Mouse (Mus musculus) midbrain, embryonic 12.5 days (tissue): ENCODE measurements around the gene Gm11492. TPM values are rescaled to one million over a fixed set of nuclear protein-coding genes. Genes with fewer than 3 reads are reported as not detected.

ENCODE experiments used
- ATAC-seq: fragments of 200-750 bp; cut with Nextera tagmentation; 2 replicates; pipeline ENCODE4 v1.8.0; 2017; ENCODE audit warnings: low read depth, moderate TSS enrichment, moderate library complexity; ENCODE audit not compliant: low FRiP score
- H3K27ac ChIP-seq: fragments of 300-500 bp; sonication (generic); replicated peaks from 2 replicates; pipeline ENCODE4 v1.5.1; 2016; ENCODE audit warnings: mild to moderate bottlenecking
- H3K27me3 ChIP-seq: fragments of 300-500 bp; sonication (generic); 2 replicates; pipeline ENCODE4 v1.6.1; 2016; ENCODE audit warnings: mild to moderate bottlenecking
- H3K36me3 ChIP-seq: fragments of 300-500 bp; sonication (generic); 2 replicates; pipeline ENCODE4 v1.6.1; 2016
- H3K4me1 ChIP-seq: fragments of 300-500 bp; sonication (generic); 2 replicates; pipeline ENCODE4 v1.6.1; 2016
- H3K4me2 ChIP-seq: fragments of 300-500 bp; sonication (generic); replicated peaks from 2 replicates; pipeline ENCODE4 v1.6.1; 2016; ENCODE audit warnings: mild to moderate bottlenecking, moderate library complexity
- H3K4me3 ChIP-seq: fragments of 300-500 bp; sonication (generic); 2 replicates; pipeline ENCODE4 v1.5.1; 2016; ENCODE audit warnings: mild to moderate bottlenecking
- H3K9ac ChIP-seq: fragments of 300-500 bp; sonication (generic); replicated peaks from 2 replicates; pipeline ENCODE4 v1.6.1; 2016; ENCODE audit warnings: mild to moderate bottlenecking, moderate library complexity
- H3K9me3 ChIP-seq: fragments of 300-500 bp; sonication (generic); 2 replicates; pipeline ENCODE4 v1.6.1; 2016; ENCODE audit warnings: mild to moderate bottlenecking
- WGBS: fragments of 180-500 bp; shearing (Covaris S2); methylation state at CpG from one replicate; pipeline ENCODE4 v1.1.7; 2016; 5-methylcytosine and 5-hydroxymethylcytosine counted together
- polyA plus RNA-seq: library from polyadenylated mRNA; unstranded; fragments of >200 nt; fragmentation: Nextera tagmentation; extraction: Ambion mirVana; gene quantifications from 2 replicates; pipeline ENCODE4 v1.2.1, GENCODE M21; 2016

The Gm11492 gene
- polyA plus RNA-seq, 1 experiment from 2014 or later, result not detected

GRCm38 (mm10) chr11:87592354-87592695 is 25.9 kb downstream of the Gm11492 start:
- Histone ChIP-seq H3K27me3 (no peaks in the 10 kb centered on the region), H3K4me2 (peak overlapping the region; percentile 67), H3K27ac (peak overlapping the region; percentile 88), H3K9me3 (no peaks in the 10 kb centered on the region), H3K4me3 (peak overlapping the region; percentile 85), H3K36me3 (peaks cover 8% of the 10 kb centered on the region), H3K4me1 (peaks cover 62% of the 10 kb centered on the region), H3K9ac (peak overlapping the region; percentile 82)
- 1% methylated on average over 15 of the region's 15 CpGs for WGBS
- no peak for ATAC-seq

GRCm38 (mm10) chr11:87592713-87593598 is 26.5 kb downstream of the Gm11492 start:
- Histone ChIP-seq H3K4me1 (peaks cover 65% of the 10 kb centered on the region), H3K9me3 (no peaks in the 10 kb centered on the region), H3K27ac (peak overlapping the region; percentile 88), H3K4me2 (peak overlapping the region; percentile 67), H3K9ac (peak overlapping the region; percentile 82), H3K27me3 (no peaks in the 10 kb centered on the region), H3K36me3 (peaks cover 14% of the 10 kb centered on the region), H3K4me3 (peak overlapping the region; percentile 85)
- 39% methylated on average over 13 of the region's 13 CpGs for WGBS
- ATAC-seq, result no peak

- Histone ChIP-seq H3K4me1 (peaks cover 53% of the 10 kb centered on the region), H3K36me3 (peaks cover 39% of the 10 kb centered on the region), H3K4me2 (peak overlapping the region; percentile 92), H3K9ac (peak overlapping the region; percentile 91), H3K9me3 (no peaks in the 10 kb centered on the region), H3K27ac (peak overlapping the region; percentile 83), H3K4me3 (peak overlapping the region; percentile 69), H3K27me3 (no peaks in the 10 kb centered on the region)
- peak; percentile 62 for ATAC-seq
- 1% methylated on average over 36 of the region's 37 CpGs for WGBS
Measured at GRCm38 (mm10) chr11:87595327-87595841, 28.9 kb downstream of the Gm11492 start.

GRCm38 (mm10) chr11:87595976-87596375 is 29.5 kb downstream of the Gm11492 start:
- Histone ChIP-seq H3K27ac (peak overlapping the region; percentile 83), H3K36me3 (peaks cover 45% of the 10 kb centered on the region), H3K9me3 (no peaks in the 10 kb centered on the region), H3K4me3 (peak overlapping the region; percentile 69), H3K4me1 (peaks cover 49% of the 10 kb centered on the region), H3K9ac (peak overlapping the region; percentile 91), H3K4me2 (peak overlapping the region; percentile 92), H3K27me3 (no peaks in the 10 kb centered on the region)
- 11% methylated on average over 7 of the region's 7 CpGs for WGBS
- no peak for ATAC-seq

- Histone ChIP-seq H3K9ac (peak overlapping the region; percentile 91), H3K4me1 (peaks cover 49% of the 10 kb centered on the region), H3K4me2 (peak overlapping the region; percentile 92), H3K27me3 (no peaks in the 10 kb centered on the region), H3K9me3 (no peaks in the 10 kb centered on the region), H3K27ac (peak overlapping the region; percentile 83), H3K4me3 (peak overlapping the region; percentile 69), H3K36me3 (peaks cover 50% of the 10 kb centered on the region)
- 26% methylated on average over 2 of the region's 2 CpGs for WGBS
- ATAC-seq, result no peak
Measured at GRCm38 (mm10) chr11:87596492-87596891, 30.0 kb downstream of the Gm11492 start.

- Histone ChIP-seq H3K9ac (peak overlapping the region; percentile 91), H3K4me3 (peak overlapping the region; percentile 69), H3K4me1 (peaks cover 49% of the 10 kb centered on the region), H3K27ac (peak overlapping the region; percentile 83), H3K9me3 (no peaks in the 10 kb centered on the region), H3K27me3 (no peaks in the 10 kb centered on the region), H3K36me3 (peaks cover 55% of the 10 kb centered on the region), H3K4me2 (peak overlapping the region; percentile 92)
- no peak for ATAC-seq
Measured at GRCm38 (mm10) chr11:87597061-87597460, 30.6 kb downstream of the Gm11492 start.

GRCm38 (mm10) chr11:87599395-87600089 is 33.1 kb downstream of the Gm11492 start:
- H3K27me3 ChIP-seq, result no peaks in the 10 kb centered on the region
- H3K9ac ChIP-seq, result no peak overlapping the region
- H3K36me3 ChIP-seq, result peaks cover 76% of the 10 kb centered on the region
- 92% methylated on average over 13 of the region's 13 CpGs for WGBS
- H3K4me2 ChIP-seq, result no peak overlapping the region
- ATAC-seq, result no peak
- no peak overlapping the region for H3K27ac ChIP-seq
- no peak overlapping the region for H3K4me3 ChIP-seq
- H3K9me3 ChIP-seq, result no peaks in the 10 kb centered on the region
- peaks cover 27% of the 10 kb centered on the region for H3K4me1 ChIP-seq

GRCm38 (mm10) chr11:87600322-87600853 is 33.9 kb downstream of the Gm11492 start:
- H3K9me3 ChIP-seq, result no peaks in the 10 kb centered on the region
- H3K27ac ChIP-seq, result no peak overlapping the region
- ATAC-seq, result no peak
- H3K27me3 ChIP-seq, result no peaks in the 10 kb centered on the region
- H3K9ac ChIP-seq, result no peak overlapping the region
- peaks cover 19% of the 10 kb centered on the region for H3K4me1 ChIP-seq
- no peak overlapping the region for H3K4me2 ChIP-seq
- peaks cover 84% of the 10 kb centered on the region for H3K36me3 ChIP-seq
- no peak overlapping the region for H3K4me3 ChIP-seq
- 92% methylated on average over 10 of the region's 10 CpGs for WGBS

- H3K36me3 ChIP-seq, result peaks cover 100% of the 10 kb centered on the region
- H3K27ac ChIP-seq, result no peak overlapping the region
- no peak overlapping the region for H3K4me2 ChIP-seq
- no peaks in the 10 kb centered on the region for H3K27me3 ChIP-seq
- H3K9ac ChIP-seq, result no peak overlapping the region
- peaks cover 4% of the 10 kb centered on the region; the same call in 1 of the 2 replicates for H3K4me1 ChIP-seq
- no peak overlapping the region for H3K4me3 ChIP-seq
- ATAC-seq, result no peak
- 94% methylated on average over 9 of the region's 9 CpGs for WGBS
- no peaks in the 10 kb centered on the region for H3K9me3 ChIP-seq
Measured at GRCm38 (mm10) chr11:87602234-87602633, 35.8 kb downstream of the Gm11492 start.

GRCm38 (mm10) chr11:87603571-87603970 is 37.1 kb downstream of the Gm11492 start:
- H3K9me3 ChIP-seq, result no peaks in the 10 kb centered on the region
- no peaks in the 10 kb centered on the region for H3K27me3 ChIP-seq
- 96% methylated on average over 2 of the region's 2 CpGs for WGBS
- no peak overlapping the region for H3K4me3 ChIP-seq
- H3K9ac ChIP-seq, result no peak overlapping the region
- no peaks in the 10 kb centered on the region for H3K4me1 ChIP-seq
- H3K36me3 ChIP-seq, result peaks cover 100% of the 10 kb centered on the region
- H3K4me2 ChIP-seq, result no peak overlapping the region
- H3K27ac ChIP-seq, result no peak overlapping the region
- no peak for ATAC-seq

- ATAC-seq, result no peak
Measured at GRCm38 (mm10) chr11:87609264-87609663, 42.8 kb downstream of the Gm11492 start.

GRCm38 (mm10) chr11:87611547-87611946 is 45.1 kb downstream of the Gm11492 start:
- Histone ChIP-seq H3K4me1 (no peaks in the 10 kb centered on the region), H3K9me3 (no peaks in the 10 kb centered on the region), H3K27ac (no peak overlapping the region), H3K9ac (no peak overlapping the region), H3K4me2 (no peak overlapping the region), H3K4me3 (no peak overlapping the region), H3K27me3 (no peaks in the 10 kb centered on the region), H3K36me3 (peaks cover 99% of the 10 kb centered on the region)
- no peak for ATAC-seq
- WGBS, result 94% methylated on average over 9 of the region's 9 CpGs

More at GRCm38 (mm10) chr11:87609264-87609663, 42.8 kb downstream of the Gm11492 start:
- 90% methylated on average over 7 of the region's 7 CpGs for WGBS
- H3K36me3 ChIP-seq, result peaks cover 99% of the 10 kb centered on the region
- no peaks in the 10 kb centered on the region for H3K27me3 ChIP-seq
- no peaks in the 10 kb centered on the region for H3K9me3 ChIP-seq
- no peak overlapping the region for H3K9ac ChIP-seq
- H3K27ac ChIP-seq, result no peak overlapping the region
- H3K4me3 ChIP-seq, result no peak overlapping the region
- no peak overlapping the region for H3K4me2 ChIP-seq
- H3K4me1 ChIP-seq, result no peaks in the 10 kb centered on the region
